ENCODE assay signal across 14 mouse cellular contexts in genomic region chr8:119158628-119159027, GRCm38 (mm10).
DNase-seq lines count a peak whose midpoint lies in the region; ATAC-seq lines count a peak whose summit lies in the region.
"Had no signal": no experiment of that assay in that cellular context is flagged by ENCODE, and none has a peak within 500 bp of the region (broad histone marks: within the 10 kb centered on the region; RNA-seq: fewer than 3 reads in every experiment).

No protein-coding gene starts in this region.

- no peaks in the 10 kb centered on the region for H3K27me3 ChIP-seq in forebrain, embryonic 14.5 days (replicated peaks; ENCODE audit: control insufficient read depth, insufficient read depth, low read length)
- H3K27me3 ChIP-seq in forebrain, embryonic 12.5 days: no peaks in the 10 kb centered on the region
- no peaks in the 10 kb centered on the region for H3K27me3 ChIP-seq in midbrain, embryonic 14.5 days (ENCODE audit: control insufficient read depth, insufficient read depth, low read length)
- no peaks in the 10 kb centered on the region for H3K27me3 ChIP-seq in midbrain, embryonic 10.5 days (ENCODE audit: low read depth, poor library complexity, severe bottlenecking)
- H3K27me3 ChIP-seq: heart, embryonic 13.5 days; liver, embryonic 13.5 days had no signal

- WGBS in forebrain, embryonic 14.5 days: 49% methylated on average over 5 of the region's 5 CpGs
- WGBS in forebrain, embryonic 12.5 days: 80% methylated on average over 5 of the region's 5 CpGs
- WGBS in midbrain, embryonic 14.5 days: 66% methylated on average over 5 of the region's 5 CpGs
- 89% methylated on average over 5 of the region's 5 CpGs for WGBS in midbrain, embryonic 10.5 days

- H3K36me3 ChIP-seq in forebrain, embryonic 14.5 days (ENCODE audit: control insufficient read depth, insufficient read depth, low read length): no peaks in the 10 kb centered on the region
- H3K36me3 ChIP-seq in forebrain, embryonic 12.5 days (replicated peaks): no peaks in the 10 kb centered on the region
- H3K36me3 ChIP-seq in midbrain, embryonic 14.5 days (ENCODE audit: control insufficient read depth, insufficient read depth, low read length): no peaks in the 10 kb centered on the region
- H3K36me3 ChIP-seq in midbrain, embryonic 10.5 days: no peaks in the 10 kb centered on the region
- H3K36me3 ChIP-seq: heart, embryonic 13.5 days; liver, embryonic 13.5 days had no signal

- H3K4me3 ChIP-seq in forebrain, embryonic 14.5 days (ENCODE audit: low read depth, low read length): no peak overlapping the region
- H3K4me3 ChIP-seq in forebrain, embryonic 12.5 days (replicated peaks): no peak overlapping the region
- no peak overlapping the region for H3K4me3 ChIP-seq in midbrain, embryonic 14.5 days (replicated peaks; ENCODE audit: low read depth, low read length)
- no peak overlapping the region for H3K4me3 ChIP-seq in midbrain, embryonic 10.5 days
- H3K4me3 ChIP-seq: heart, embryonic 13.5 days; liver, embryonic 13.5 days; myocyte had no signal

- no peak overlapping the region for H3K4me2 ChIP-seq in forebrain, embryonic 14.5 days (ENCODE audit: low read length)
- no peak overlapping the region for H3K4me2 ChIP-seq in forebrain, embryonic 12.5 days
- H3K4me2 ChIP-seq in midbrain, embryonic 14.5 days (ENCODE audit: low read length): no peak overlapping the region
- H3K4me2 ChIP-seq: heart, embryonic 13.5 days; liver, embryonic 13.5 days had no signal

- H3K27ac ChIP-seq in forebrain, embryonic 14.5 days (ENCODE audit: low read depth, low read length): peak overlapping the region; percentile 27; the same call in 1 of the 2 replicates
- no peak overlapping the region for H3K27ac ChIP-seq in forebrain, embryonic 12.5 days
- no peak overlapping the region; the same call in 1 of the 2 replicates for H3K27ac ChIP-seq in midbrain, embryonic 14.5 days (replicated peaks; ENCODE audit: low read depth, low read length)
- no peak overlapping the region for H3K27ac ChIP-seq in midbrain, embryonic 10.5 days (replicated peaks)
- H3K27ac ChIP-seq: heart, embryonic 13.5 days; liver, embryonic 13.5 days had no signal

- H3K9ac ChIP-seq in forebrain, embryonic 14.5 days (ENCODE audit: low read length): no peak overlapping the region
- no peak overlapping the region for H3K9ac ChIP-seq in forebrain, embryonic 12.5 days
- H3K9ac ChIP-seq in midbrain, embryonic 14.5 days (replicated peaks; ENCODE audit: low read length): no peak overlapping the region
- H3K9ac ChIP-seq: heart, embryonic 13.5 days; liver, embryonic 13.5 days had no signal

- ATAC-seq in forebrain, embryonic 14.5 days: peak; percentile 77; the same call in 1 of the 2 replicates
- ATAC-seq in forebrain, embryonic 12.5 days (ENCODE audit: low FRiP score): no peak
- ATAC-seq in midbrain, embryonic 14.5 days (ENCODE audit: low FRiP score, low TSS enrichment): no peak
- ATAC-seq in megakaryocyte, adult 5-6 weeks (ENCODE audit: poor library complexity, severe bottlenecking): no peak

- DNase-seq in forebrain, embryonic 14.5 days (ENCODE audit: low spot score): peak; percentile 79
- peak; percentile 23 for DNase-seq in midbrain, embryonic 14.5 days
- DNase-seq in midbrain, embryonic 10.5 days (ENCODE audit: low spot score): no peak
- DNase-seq in layer of hippocampus, adult 18-20 months (ENCODE audit: low spot score in 2 of 2): peak; percentile 79 to 95
- peak; percentile 57 for DNase-seq in telencephalon, adult 2 months (ENCODE audit: low read depth, low spot score)
- no peak for DNase-seq in natural killer cell, adult 2 months (ENCODE audit: low spot score in 2 of 2)
- DNase-seq: kidney, postnatal 25 days; liver, embryonic 13.5 days; lung, postnatal 36 days; retina, postnatal 1 day had no signal

- no peaks in the 10 kb centered on the region for H3K9me3 ChIP-seq in forebrain, embryonic 14.5 days (replicated peaks; ENCODE audit: control insufficient read depth, low read length)
- no peaks in the 10 kb centered on the region for H3K9me3 ChIP-seq in forebrain, embryonic 12.5 days
- H3K9me3 ChIP-seq in midbrain, embryonic 14.5 days (ENCODE audit: control insufficient read depth, low read length): no peaks in the 10 kb centered on the region
- no peaks in the 10 kb centered on the region for H3K9me3 ChIP-seq in midbrain, embryonic 10.5 days (replicated peaks)
- H3K9me3 ChIP-seq: heart, embryonic 13.5 days had no signal

- H3K4me1 ChIP-seq in forebrain, embryonic 14.5 days (ENCODE audit: control insufficient read depth, insufficient read depth, low read length): peaks cover 3% of the 10 kb centered on the region; the same call in 1 of the 2 replicates
- peaks cover 7% of the 10 kb centered on the region; the same call in 1 of the 2 replicates for H3K4me1 ChIP-seq in forebrain, embryonic 12.5 days
- peaks cover 13% of the 10 kb centered on the region; the same call in 1 of the 2 replicates for H3K4me1 ChIP-seq in midbrain, embryonic 14.5 days (ENCODE audit: control insufficient read depth, insufficient read depth, low read length)
- peaks cover 14% of the 10 kb centered on the region; the same call in 1 of the 2 replicates for H3K4me1 ChIP-seq in midbrain, embryonic 10.5 days
- H3K4me1 ChIP-seq: heart, embryonic 13.5 days; liver, embryonic 13.5 days had no signal

Comparison
In these comparisons a context has a peak if more than half of its experiments do, and no peak if none do; other contexts are left out.
1. DNase-seq: peak in forebrain, embryonic 14.5 days (single experiment), midbrain, embryonic 14.5 days (single experiment), layer of hippocampus, adult 18-20 months (2 of 2) and telencephalon, adult 2 months (single experiment); none in midbrain, embryonic 10.5 days (single experiment) and natural killer cell, adult 2 months (0 of 2).